Mouse (Mus musculus) urinary bladder, postnatal 4 days (tissue): ENCODE measurements around the gene Slc35e3.

ENCODE experiments used
- DNase-seq, 2 experiments: peaks; one replicate each; pipeline ENCODE4 v3.0.0; 2021 to 2022; ENCODE audit warnings: low spot score in 2 of 2

Gene Slc35e3

GRCm38 (mm10) chr10:117684298-117685170 lies 61.6 kb downstream of the Slc35e3 start:
- DNase-seq: no peak

- DNase-seq: no peak
These were observed 62.5 kb downstream of the Slc35e3 start for GRCm38 (mm10) chr10:117683734-117684037.
